38 mouse cellular contexts compared by ENCODE assay signal in genomic region chr6:123639394-123639793, GRCm38 (mm10). TPM values are rescaled to one million over a fixed set of nuclear protein-coding genes. Genes with fewer than 3 reads are reported as not detected.
"Had no signal": no experiment of that assay in that cellular context is flagged by ENCODE, and none has a peak within 500 bp of the region (broad histone marks: within the 10 kb centered on the region; RNA-seq: fewer than 3 reads in every experiment).

No protein-coding gene starts in this region.

RNA-seq across cellular contexts. Expression of gene Vmn2r22, which starts 11.1 kb away (rescaled TPM):
- total RNA-seq: left cerebral cortex, adult 18-20 months; left cerebral cortex, adult 2 months; left cerebral cortex, adult 8-10 months; left cerebral cortex, postnatal 10 days; left cerebral cortex, postnatal 14 days; left cerebral cortex, postnatal 25 days; left cerebral cortex, postnatal 36 days; left cerebral cortex, postnatal 4 days; liver, adult 2 months; megakaryocyte progenitor cell, adult 5-6 weeks; megakaryocyte, adult 5-6 weeks; megakaryocyte-erythroid progenitor cell, adult 5-6 weeks; midbrain, postnatal 0 days; monocyte, adult 5-6 weeks had no signal
- polyA plus RNA-seq: limb, embryonic 10.5 days; limb, embryonic 11.5 days; limb, embryonic 12.5 days; limb, embryonic 13.5 days; limb, embryonic 14.5 days; limb, embryonic 15.5 days; liver, adult 2 months; liver, postnatal 0 days; lung, adult 2 months; lung, embryonic 14.5 days; lung, embryonic 15.5 days; lung, embryonic 16.5 days; lung, postnatal 0 days; macrophage; midbrain, embryonic 10.5 days; midbrain, embryonic 11.5 days; midbrain, embryonic 12.5 days; midbrain, embryonic 13.5 days; midbrain, embryonic 14.5 days; midbrain, embryonic 15.5 days; midbrain, embryonic 16.5 days; midbrain, postnatal 0 days; myocyte; neural tube, embryonic 11.5 days; neural tube, embryonic 12.5 days; neural tube, embryonic 13.5 days had no signal
